Mouse (Mus musculus) layer of hippocampus, adult 6 months (tissue): Measurements from ENCODE around the gene Nln. TPM values are rescaled to one million over a fixed set of nuclear protein-coding genes. Genes with fewer than 3 reads are reported as not detected.

Source experiments
- long read RNA-seq, 2 experiments: library from polyadenylated mRNA; unstranded; transcript quantifications; one replicate each; pipeline ENCODE4 v2.0.0; 2019 to 2020
- polyA plus RNA-seq: library from polyadenylated mRNA; unstranded; fragments of <200 nt; fragmentation: Nextera tagmentation; gene quantifications from 2 replicates; pipeline ENCODE4 v1.2.3, GENCODE M21; 2021

Gene Nln
- 8.6 and 10.8 TPM in 2 replicates for polyA plus RNA-seq
- long read RNA-seq, experiment 1, full-length matches to known transcripts, result 12 of 29 reads
- long read RNA-seq, experiment 1, partial matches to known transcripts, result 15 of 29 reads
- long read RNA-seq, experiment 1, other reads (novel, unspliced or antisense), result 2 of 29 reads
- long read RNA-seq, experiment 2, full-length matches to known transcripts, result 64 of 90 reads
- long read RNA-seq, experiment 2, partial matches to known transcripts, result 9 of 90 reads
- long read RNA-seq, experiment 2, other reads (novel, unspliced or antisense), result 17 of 90 reads

GRCm38 (mm10) chr13:104109288-104109815 is at the start of gene Nln, which contains the start of gene Sgtb:
Gene Nln, minus strand, starts transcription at chr13:104109614.
Gene Sgtb, plus strand, starts transcription at chr13:104109741.

Other genes starting within 250 kb of the Nln start
- gene Erbin, start 189.1 kb downstream of the Nln start, polyA plus RNA-seq, result 5.2 and 6.2 TPM in 2 replicates
- 40.0 and 42.3 TPM in 2 replicates for gene Sgtb, start 127 bp upstream of the Nln start, polyA plus RNA-seq
- gene Trappc13, start 68.9 kb upstream of the Nln start, polyA plus RNA-seq, result 28.0 and 29.4 TPM in 2 replicates
- gene Trim23, start 69.2 kb upstream of the Nln start, polyA plus RNA-seq, result 26.0 and 32.1 TPM in 2 replicates
- 2.1 and 3.3 TPM in 2 replicates for gene Cenpk, start 119.0 kb upstream of the Nln start, polyA plus RNA-seq
- 3.4 and 4.8 TPM in 2 replicates for gene Ppwd1, start 119.2 kb upstream of the Nln start, polyA plus RNA-seq
- gene Adamts6, start 178.2 kb upstream of the Nln start, polyA plus RNA-seq, result 0.09 and 0.15 TPM in 2 replicates